Mouse (Mus musculus) thymus, adult 2 months (tissue): ENCODE measurements around the gene Hspa1b.

Source experiments
- CTCF ChIP-seq: fragments of 200-500 bp; IDR thresholded peaks from 2 replicates; pipeline ENCODE4 v1.5.1; 2012; ENCODE audit warnings: mild to moderate bottlenecking, control low read depth, low read length, moderate library complexity, borderline replicate concordance; ENCODE audit not compliant: control insufficient read depth, poor library complexity, insufficient read depth; ENCODE audit errors: extremely low read depth
- POLR2A ChIP-seq: fragments of 200-500 bp; IDR thresholded peaks from 2 replicates; pipeline ENCODE4 v1.6.1; 2012; ENCODE audit warnings: mild to moderate bottlenecking, low read length, control low read depth, moderate library complexity; ENCODE audit not compliant: control insufficient read depth, poor library complexity, insufficient read depth; ENCODE audit errors: extremely low read depth

DNA sequence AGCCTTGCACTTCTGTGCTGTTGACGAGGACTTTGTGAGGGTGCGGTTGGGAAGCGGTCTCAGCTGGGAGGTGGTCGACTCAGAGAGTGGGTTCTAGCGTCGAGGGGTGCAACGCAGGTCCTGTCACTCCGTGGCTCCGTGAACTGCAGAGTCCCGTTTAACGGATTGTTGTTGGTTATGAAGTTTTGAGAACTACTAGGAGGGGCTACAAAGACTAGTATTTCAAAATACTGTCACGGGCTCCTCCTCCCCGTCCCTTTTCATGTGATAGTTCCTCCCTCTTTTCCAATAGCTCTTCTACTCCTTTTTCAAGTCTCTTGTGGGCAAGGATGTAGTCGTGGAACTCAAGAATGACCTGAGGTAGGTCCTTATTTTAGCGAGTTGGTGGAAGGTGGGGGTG is 23.3 kb upstream of the Hspa1b start:
- TF ChIP-seq POLR2A: no peak
- TF ChIP-seq CTCF: no peak
